Mouse (Mus musculus): ENCODE data around the gene Nfe2. TPM values are rescaled to one million over a fixed set of nuclear protein-coding genes. Genes with fewer than 3 reads are reported as not detected.
"Not testable (repeated sequence)": the region's sequence is repeated elsewhere in the genome, so short reads cannot be mapped to it uniquely, and the experiment has no call there.

Gene Nfe2
- polyA plus RNA-seq, 1 experiment: not detected

GRCm38 (mm10) chr15:103253352-103253751, 4.9 kb downstream of the Nfe2 start:
- Histone ChIP-seq H3K4me1 (ENCODE audit: control insufficient read depth, insufficient read depth, low read length) (no peaks in the 10 kb centered on the region), H3K27ac (ENCODE audit: insufficient read depth, low read length) (no peak overlapping the region), H3K4me3 (ENCODE audit: insufficient read depth, low read length) (no peak overlapping the region)
- TF ChIP-seq POLR2A (IDR thresholded peaks at IDR 0.05; ENCODE audit: low read depth, low read length): no peak
- TF ChIP-seq CTCF (IDR thresholded peaks at IDR 0.05; ENCODE audit: borderline replicate concordance, insufficient read depth, low read length): no peak

DNA sequence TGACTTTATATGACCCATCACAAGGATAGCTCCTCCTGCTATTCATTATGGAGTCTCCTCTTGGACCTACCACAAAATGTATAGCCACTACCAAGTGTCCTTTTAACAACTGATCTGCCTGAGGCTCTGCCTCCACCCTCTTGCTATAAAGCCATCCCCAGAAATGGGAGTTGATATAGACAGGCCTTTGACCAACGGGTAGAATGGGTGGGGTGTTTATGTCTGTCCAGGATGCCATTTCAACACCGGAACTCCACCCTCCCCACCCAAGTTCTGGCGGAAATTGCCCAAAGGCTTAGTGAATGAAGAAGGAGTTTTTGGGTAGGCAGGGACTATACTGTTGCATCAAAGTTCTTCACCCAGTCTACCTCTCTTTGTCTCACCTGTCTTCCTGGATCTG, 5.5 kb downstream of the Nfe2 start:
- H3K4me1 ChIP-seq (ENCODE audit: control insufficient read depth, insufficient read depth, low read length): no peaks in the 10 kb centered on the region
- no peak overlapping the region for H3K4me3 ChIP-seq (ENCODE audit: insufficient read depth, low read length)
- H3K27ac ChIP-seq (ENCODE audit: insufficient read depth, low read length): no peak overlapping the region
- TF ChIP-seq CTCF (IDR thresholded peaks at IDR 0.05; ENCODE audit: borderline replicate concordance, insufficient read depth, low read length): no peak
- TF ChIP-seq POLR2A (IDR thresholded peaks at IDR 0.05; ENCODE audit: low read depth, low read length): no peak

- H3K4me3 ChIP-seq (ENCODE audit: insufficient read depth, low read length): no peak overlapping the region
- no peak overlapping the region for H3K27ac ChIP-seq (ENCODE audit: insufficient read depth, low read length)
- no peaks in the 10 kb centered on the region for H3K4me1 ChIP-seq (ENCODE audit: control insufficient read depth, insufficient read depth, low read length)
- TF ChIP-seq CTCF (IDR thresholded peaks at IDR 0.05; ENCODE audit: borderline replicate concordance, insufficient read depth, low read length) (no peak), POLR2A (IDR thresholded peaks at IDR 0.05; ENCODE audit: low read depth, low read length) (no peak)
These were observed 6.6 kb downstream of the Nfe2 start for GRCm38 (mm10) chr15:103251595-103251994.

DNA sequence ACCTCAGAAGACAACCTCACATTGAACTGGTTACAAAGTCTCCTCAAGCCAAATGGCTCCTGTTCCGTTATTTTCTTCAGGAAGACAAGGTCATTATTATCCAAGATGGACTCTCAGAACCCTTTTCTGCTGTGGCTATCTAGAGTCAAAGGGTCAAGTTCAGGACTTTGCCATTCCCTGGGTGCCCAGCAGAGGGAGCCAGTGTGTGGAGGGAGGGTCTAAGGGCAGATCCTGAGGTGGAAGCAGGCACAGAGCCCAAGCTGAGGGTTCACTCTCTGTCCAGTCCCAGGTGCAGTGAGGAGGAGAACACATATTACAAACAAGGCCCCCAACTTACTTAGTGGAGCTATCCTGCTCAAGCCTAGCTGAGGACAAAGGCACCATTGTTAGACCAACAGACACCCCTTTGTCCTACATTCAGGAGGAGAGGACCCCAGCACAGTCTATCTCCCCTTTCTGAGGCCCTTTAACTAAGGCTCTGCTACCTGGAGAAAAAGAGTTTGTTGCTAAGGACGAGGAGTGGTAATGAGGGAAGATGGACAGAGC, 7.9 kb downstream of the Nfe2 start:
- no peaks in the 10 kb centered on the region for H3K4me1 ChIP-seq (ENCODE audit: control insufficient read depth, insufficient read depth, low read length)
- no peak overlapping the region for H3K4me3 ChIP-seq (ENCODE audit: insufficient read depth, low read length)
- no peak overlapping the region for H3K27ac ChIP-seq (ENCODE audit: insufficient read depth, low read length)
- TF ChIP-seq CTCF (IDR thresholded peaks at IDR 0.05; ENCODE audit: borderline replicate concordance, insufficient read depth, low read length) (peak; percentile 80), POLR2A (IDR thresholded peaks at IDR 0.05; ENCODE audit: low read depth, low read length) (no peak)

- H3K4me1 ChIP-seq (ENCODE audit: control insufficient read depth, insufficient read depth, low read length); H3K27ac ChIP-seq (ENCODE audit: insufficient read depth, low read length); H3K4me3 ChIP-seq (ENCODE audit: insufficient read depth, low read length): not testable (repeated sequence)
These were observed 8.7 kb downstream of the Nfe2 start for GRCm38 (mm10) chr15:103249511-103249910.

DNA sequence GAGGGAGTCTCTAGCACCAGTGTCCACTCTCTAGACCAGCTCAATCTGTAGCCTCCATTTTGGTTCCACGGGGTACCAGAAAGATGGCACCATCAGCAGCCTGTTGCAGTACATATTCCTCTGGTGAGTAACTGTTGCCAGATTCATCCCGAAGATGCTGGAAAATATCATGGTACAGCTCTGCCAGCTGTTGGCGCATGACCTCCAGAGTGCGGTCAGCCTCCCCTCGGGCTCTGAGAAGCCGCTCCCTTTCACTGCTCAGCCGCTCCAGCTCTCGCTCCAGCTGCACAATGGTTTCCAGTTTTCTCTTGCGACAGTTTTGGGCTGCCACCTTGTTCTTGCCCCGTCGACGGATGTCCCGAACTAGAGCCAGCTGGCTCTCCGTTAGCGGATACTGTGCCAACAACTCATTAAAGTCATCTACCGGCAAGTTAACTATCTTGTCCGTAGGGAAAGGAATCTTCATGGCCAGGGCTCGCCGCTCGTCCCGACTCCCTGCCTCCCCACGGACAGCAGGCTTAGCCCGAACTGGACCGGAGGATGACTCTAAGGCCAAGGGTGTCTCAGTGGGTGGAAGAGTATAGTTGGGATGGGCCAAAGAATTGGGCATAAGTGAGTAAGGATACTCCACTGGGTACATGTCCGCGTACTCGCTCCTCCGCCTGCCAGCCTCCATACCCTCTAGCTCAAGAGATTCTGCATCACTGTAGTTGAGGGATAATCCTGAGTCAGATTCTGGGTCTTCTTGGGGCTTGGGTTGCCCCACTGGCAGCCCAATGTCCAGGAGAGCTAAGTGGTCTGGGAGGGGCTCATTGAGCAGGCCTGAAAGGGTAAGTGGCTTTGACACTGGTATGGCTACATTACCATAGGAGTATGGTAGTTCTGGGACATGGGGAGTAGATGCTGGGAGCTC, 9.5 kb downstream of the Nfe2 start:
- no peak overlapping the region for H3K4me3 ChIP-seq (ENCODE audit: insufficient read depth, low read length)
- no peaks in the 10 kb centered on the region for H3K4me1 ChIP-seq (ENCODE audit: control insufficient read depth, insufficient read depth, low read length)
- TF ChIP-seq POLR2A (IDR thresholded peaks at IDR 0.05; ENCODE audit: low read depth, low read length) (peak; percentile 33; the same call in 1 of the 2 replicates), CTCF (IDR thresholded peaks at IDR 0.05; ENCODE audit: borderline replicate concordance, insufficient read depth, low read length) (no peak)
- H3K27ac ChIP-seq (ENCODE audit: insufficient read depth, low read length): no peak overlapping the region

DNA sequence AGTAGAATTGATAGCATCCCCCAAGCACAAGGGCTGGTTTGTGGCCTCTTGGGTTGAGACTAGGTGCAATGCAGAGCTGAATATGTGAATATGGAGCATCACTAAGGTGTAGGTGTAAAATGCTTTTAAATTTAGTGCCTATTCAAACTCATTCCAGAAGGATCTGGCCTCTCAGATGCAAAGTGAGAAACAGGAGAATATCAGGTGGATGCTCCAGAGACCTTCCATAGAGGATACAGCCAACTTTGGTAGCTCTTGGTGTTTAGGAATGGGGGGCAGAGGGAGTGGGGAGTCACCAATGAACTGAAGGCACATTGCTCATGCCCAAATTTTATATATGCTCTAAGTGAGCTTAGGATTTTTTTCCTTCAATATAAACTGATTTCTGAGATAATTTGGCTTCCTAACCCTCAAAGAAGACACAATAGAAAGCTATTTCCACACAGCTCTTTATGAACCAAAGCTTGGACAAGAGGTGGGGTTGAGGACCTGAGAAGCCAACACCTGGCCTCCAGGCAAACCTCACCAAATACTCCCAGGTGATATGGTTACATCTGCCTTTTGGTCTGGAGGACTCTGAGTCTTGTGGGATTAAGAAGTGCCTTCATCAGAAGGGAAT, 10.3 kb downstream of the Nfe2 start:
- TF ChIP-seq CTCF (IDR thresholded peaks at IDR 0.05; ENCODE audit: borderline replicate concordance, insufficient read depth, low read length) (no peak), POLR2A (IDR thresholded peaks at IDR 0.05; ENCODE audit: low read depth, low read length) (peak; percentile 22; the same call in 1 of the 2 replicates)
- no peak overlapping the region for H3K4me3 ChIP-seq (ENCODE audit: insufficient read depth, low read length)
- no peaks in the 10 kb centered on the region for H3K4me1 ChIP-seq (ENCODE audit: control insufficient read depth, insufficient read depth, low read length)
- no peak overlapping the region for H3K27ac ChIP-seq (ENCODE audit: insufficient read depth, low read length)

DNA sequence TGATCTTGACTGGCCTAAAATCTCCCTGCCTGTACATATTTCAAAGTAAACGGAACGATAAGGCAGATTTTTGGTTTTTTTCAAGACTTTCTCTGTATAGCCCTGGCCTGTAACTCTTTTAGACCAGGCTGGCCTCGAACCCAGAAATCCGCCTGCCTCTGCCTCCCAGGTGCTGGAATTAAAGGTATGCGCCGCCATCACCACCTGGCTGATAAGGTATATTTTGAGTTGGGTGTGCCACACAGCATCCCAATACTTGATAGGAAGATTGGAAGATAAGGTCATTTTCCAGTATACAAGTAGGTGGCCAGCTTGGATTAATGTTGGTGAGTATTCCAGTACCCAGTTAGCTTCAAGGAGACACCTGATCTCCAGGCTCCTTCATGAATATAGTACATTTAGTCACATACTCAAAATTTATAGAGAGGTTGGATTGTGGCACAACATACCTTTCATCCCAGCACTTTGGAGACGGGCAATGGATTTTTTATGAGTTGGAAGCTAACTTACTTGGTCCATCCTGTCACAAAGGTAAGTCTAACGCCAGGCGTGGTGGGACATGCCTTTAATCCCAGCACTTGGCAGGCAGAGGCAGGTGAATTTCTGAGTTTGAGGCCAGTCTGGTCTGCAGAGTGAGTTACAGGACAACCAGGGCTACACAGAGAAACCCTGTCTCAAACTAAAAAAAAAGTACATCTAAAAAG, 11.0 kb downstream of the Nfe2 start:
- no peak overlapping the region for H3K27ac ChIP-seq (ENCODE audit: insufficient read depth, low read length)
- H3K4me1 ChIP-seq (ENCODE audit: control insufficient read depth, insufficient read depth, low read length): no peaks in the 10 kb centered on the region
- no peak for TF ChIP-seq POLR2A (IDR thresholded peaks at IDR 0.05; ENCODE audit: low read depth, low read length)
- no peak for TF ChIP-seq CTCF (IDR thresholded peaks at IDR 0.05; ENCODE audit: borderline replicate concordance, insufficient read depth, low read length)
- no peak overlapping the region for H3K4me3 ChIP-seq (ENCODE audit: insufficient read depth, low read length)

DNA sequence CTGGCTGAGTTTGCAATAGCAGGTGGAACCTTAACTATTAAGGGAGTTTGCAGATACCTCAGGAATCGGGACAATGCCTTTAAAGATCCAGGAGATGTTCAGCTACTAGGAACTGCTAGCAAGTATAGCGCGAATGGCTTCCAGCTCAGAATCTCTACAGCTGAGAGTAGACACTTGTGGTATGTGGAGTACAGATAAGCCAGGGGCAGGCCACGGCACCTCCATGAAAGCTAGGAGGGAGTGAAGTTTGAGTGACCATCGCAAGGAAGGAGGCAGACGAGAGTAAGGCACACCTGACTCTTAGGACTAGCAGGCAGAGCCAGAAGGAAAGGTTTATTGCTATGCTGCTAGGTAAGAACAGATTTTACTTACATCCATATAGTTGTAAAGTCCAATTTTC, 12.6 kb downstream of the Nfe2 start:
- TF ChIP-seq POLR2A (IDR thresholded peaks at IDR 0.05; ENCODE audit: low read depth, low read length) (peak; percentile 36; the same call in 1 of the 2 replicates), CTCF (IDR thresholded peaks at IDR 0.05; ENCODE audit: borderline replicate concordance, insufficient read depth, low read length) (no peak)
- Histone ChIP-seq H3K4me1 (ENCODE audit: control insufficient read depth, insufficient read depth, low read length) (no peaks in the 10 kb centered on the region), H3K27ac (ENCODE audit: insufficient read depth, low read length) (no peak overlapping the region), H3K4me3 (ENCODE audit: insufficient read depth, low read length) (no peak overlapping the region; the same call in 1 of the 2 replicates)

Data from embryonic fibroblast, embryonic 13.5 days (primary cell).